24 mouse cellular contexts compared by ENCODE assay signal in the genomic region with DNA sequence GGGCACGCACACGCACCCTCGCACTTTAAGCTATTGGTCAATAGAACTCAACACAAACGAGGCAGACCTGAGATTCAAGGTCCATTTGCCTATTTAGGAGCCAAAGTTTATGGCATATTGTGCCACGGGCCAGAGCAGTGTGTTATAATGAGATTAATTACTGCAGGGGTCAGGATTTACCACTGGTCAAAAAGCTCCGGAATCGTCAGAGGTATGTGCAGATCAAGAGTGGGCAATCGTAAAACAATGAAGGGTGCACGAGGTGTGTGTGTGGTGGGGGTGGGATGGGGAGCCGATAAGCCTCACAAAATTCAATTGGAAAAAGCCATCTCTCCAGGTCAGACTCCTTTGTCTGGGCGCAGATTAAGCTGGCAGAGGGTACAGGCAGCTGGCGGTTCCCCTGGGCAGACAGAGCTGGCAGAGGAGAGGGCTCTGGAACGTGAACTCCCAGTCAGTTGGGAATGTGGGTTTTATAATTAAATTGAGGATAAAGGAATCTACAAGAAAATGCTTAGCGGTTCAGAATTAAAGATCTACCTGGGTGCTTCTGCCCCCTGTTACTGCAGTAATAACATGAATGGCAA.
A peak's percentile ranks its signal among the peaks of the same experiment; 100 is the strongest.
DNase-seq lines count a peak whose midpoint lies in the region; ATAC-seq and TF ChIP-seq lines count a peak whose summit lies in the region.
"Had no signal": no experiment of that assay in that cellular context is flagged by ENCODE, and none has a peak within 500 bp of the region (broad histone marks: within the 10 kb centered on the region; RNA-seq: fewer than 3 reads in every experiment).

No protein-coding gene starts in this region.

- no peak for ATAC-seq in forebrain, embryonic 13.5 days
- no peak; the same call in 1 of the 2 replicates for ATAC-seq in forebrain, embryonic 12.5 days (ENCODE audit: low FRiP score)
- ATAC-seq in megakaryocyte, adult 5-6 weeks (ENCODE audit: poor library complexity, severe bottlenecking), result no peak
- ATAC-seq: activated CD4-positive, CD25-positive, alpha-beta regulatory T cell, adult 4 months; intestine, embryonic 16.5 days had no signal

- WGBS in forebrain, embryonic 13.5 days, result 46% methylated on average over 14 of the region's 14 CpGs
- WGBS in forebrain, embryonic 12.5 days, result 64% methylated on average over 14 of the region's 14 CpGs

- peak overlapping the region; percentile 31; the same call in 1 of the 2 replicates for H3K27ac ChIP-seq in forebrain, embryonic 13.5 days
- H3K27ac ChIP-seq in forebrain, embryonic 12.5 days, result no peak overlapping the region
- H3K27ac ChIP-seq: embryonic facial prominence, embryonic 12.5 days; heart, embryonic 15.5 days; limb, embryonic 15.5 days; liver, embryonic 15.5 days had no signal

- H3K4me1 ChIP-seq in forebrain, embryonic 13.5 days, result peaks cover 30% of the 10 kb centered on the region
- peaks cover 24% of the 10 kb centered on the region for H3K4me1 ChIP-seq in forebrain, embryonic 12.5 days
- H3K4me1 ChIP-seq in E14TG2a.4 (replicated peaks; ENCODE audit: low read depth, low read length), result peaks cover 65% of the 10 kb centered on the region
- H3K4me1 ChIP-seq: liver, embryonic 15.5 days had no signal

- H3K4me2 ChIP-seq in forebrain, embryonic 13.5 days, result no peak overlapping the region
- no peak overlapping the region for H3K4me2 ChIP-seq in forebrain, embryonic 12.5 days
- H3K4me2 ChIP-seq: embryonic facial prominence, embryonic 12.5 days; heart, embryonic 15.5 days; limb, embryonic 15.5 days; liver, embryonic 15.5 days had no signal

- H3K27me3 ChIP-seq in forebrain, embryonic 13.5 days, result no peaks in the 10 kb centered on the region
- H3K27me3 ChIP-seq in forebrain, embryonic 12.5 days, result no peaks in the 10 kb centered on the region
- H3K27me3 ChIP-seq in E14TG2a.4 (ENCODE audit: insufficient read depth, low read length), result no peaks in the 10 kb centered on the region
- H3K27me3 ChIP-seq: embryonic facial prominence, embryonic 12.5 days; heart, embryonic 15.5 days; limb, embryonic 15.5 days; liver, embryonic 15.5 days had no signal

- peak; percentile 58 for DNase-seq in left cerebral cortex, postnatal 4 days
- DNase-seq in left cerebral cortex, adult 11 months (ENCODE audit: low spot score), result no peak
- peak; percentile 20 for DNase-seq in MN1 (ENCODE audit: low spot score)
- no peak for DNase-seq in adipocyte (ENCODE audit: low spot score)
- DNase-seq: B cell, adult 2 months; cerebellum, adult 9-11 months; gastrocnemius, postnatal 36 days; heart, postnatal 4 days; kidney, postnatal 10 days; layer of hippocampus, postnatal 36 days; right cerebral cortex, postnatal 14 days; spleen, adult 18-20 months; thymus, postnatal 36 days had no signal

- H3K4me3 ChIP-seq in forebrain, embryonic 13.5 days, result no peak overlapping the region
- H3K4me3 ChIP-seq in forebrain, embryonic 12.5 days (replicated peaks), result no peak overlapping the region
- H3K4me3 ChIP-seq in E14TG2a.4 (replicated peaks; ENCODE audit: low read length), result peak overlapping the region; percentile 20; the same call in 1 of the 2 replicates
- H3K4me3 ChIP-seq: embryonic facial prominence, embryonic 12.5 days; erythroblast, embryonic 14.5 days; heart, embryonic 15.5 days; limb, embryonic 15.5 days; liver, embryonic 15.5 days had no signal

- H3K36me3 ChIP-seq in forebrain, embryonic 13.5 days (ENCODE audit: poor library complexity, severe bottlenecking), result no peaks in the 10 kb centered on the region
- H3K36me3 ChIP-seq in forebrain, embryonic 12.5 days (replicated peaks), result no peaks in the 10 kb centered on the region
- no peaks in the 10 kb centered on the region for H3K36me3 ChIP-seq in E14TG2a.4 (ENCODE audit: insufficient read depth, low read length)
- H3K36me3 ChIP-seq: embryonic facial prominence, embryonic 12.5 days; heart, embryonic 15.5 days; limb, embryonic 15.5 days; liver, embryonic 15.5 days had no signal

- H3K9ac ChIP-seq in forebrain, embryonic 13.5 days, result no peak overlapping the region
- H3K9ac ChIP-seq in forebrain, embryonic 12.5 days, result no peak overlapping the region
- H3K9ac ChIP-seq: embryonic facial prominence, embryonic 12.5 days; heart, embryonic 15.5 days; limb, embryonic 15.5 days; liver, embryonic 15.5 days had no signal

- intact Hi-C loops in left cerebral cortex, postnatal 4 days (cut with DNase I), result no loop called here

- H3K9me3 ChIP-seq in forebrain, embryonic 13.5 days (replicated peaks), result no peaks in the 10 kb centered on the region
- H3K9me3 ChIP-seq in forebrain, embryonic 12.5 days, result no peaks in the 10 kb centered on the region
- H3K9me3 ChIP-seq in E14TG2a.4 (ENCODE audit: low read length), result no peaks in the 10 kb centered on the region
- H3K9me3 ChIP-seq: embryonic facial prominence, embryonic 12.5 days; heart, embryonic 15.5 days; limb, embryonic 15.5 days; liver, embryonic 15.5 days had no signal

- no peak for TF ChIP-seq CTCF in E14TG2a.4 (conservative IDR thresholded peaks at IDR 0.05; ENCODE audit: low read length)

Comparison
In these comparisons a context has a peak if more than half of its experiments do, and no peak if none do; other contexts are left out.
1. DNase-seq: peak in left cerebral cortex, postnatal 4 days (single experiment) and MN1 (single experiment); none in left cerebral cortex, adult 11 months (single experiment) and adipocyte (single experiment).